Comparison of ENCODE assay signal across 10 mouse cellular contexts in genomic region chr3:107792736-107793135, GRCm38 (mm10). TPM values are rescaled to one million over a fixed set of nuclear protein-coding genes. Genes with fewer than 3 reads are reported as not detected.
A peak's percentile ranks its signal among the peaks of the same experiment; 100 is the strongest.
DNase-seq lines count a peak whose midpoint lies in the region; ATAC-seq and TF ChIP-seq lines count a peak whose summit lies in the region.
"Had no signal": no experiment of that assay in that cellular context is flagged by ENCODE, and none has a peak within 500 bp of the region (broad histone marks: within the 10 kb centered on the region; RNA-seq: fewer than 3 reads in every experiment).

No protein-coding gene starts in this region.

- H3K9ac ChIP-seq in kidney, embryonic 14.5 days (ENCODE audit: low read depth, low read length): no peak overlapping the region
- no peak overlapping the region for H3K9ac ChIP-seq in hindbrain, postnatal 0 days (replicated peaks; ENCODE audit: low read length)
- H3K9ac ChIP-seq: liver, embryonic 12.5 days had no signal

- H3K4me3 ChIP-seq in gastrocnemius, adult 2 months: no peak overlapping the region
- H3K4me3 ChIP-seq in kidney, embryonic 14.5 days (ENCODE audit: low read length): no peak overlapping the region
- H3K4me3 ChIP-seq in hindbrain, postnatal 0 days (ENCODE audit: low read length): no peak overlapping the region
- H3K4me3 ChIP-seq: liver, embryonic 12.5 days had no signal

- no peak for ATAC-seq in kidney, embryonic 14.5 days (ENCODE audit: low FRiP score, low TSS enrichment)
- ATAC-seq in hindbrain, postnatal 0 days: no peak
- ATAC-seq: liver, embryonic 12.5 days had no signal

- DNase-seq in gastrocnemius, adult 2 months: no peak
- no peak for DNase-seq in gastrocnemius, postnatal 25 days
- DNase-seq in kidney, postnatal 10 days: no peak
- DNase-seq in NIH3T3 (ENCODE audit: low read depth): peak; percentile 60
- no peak for DNase-seq in hindbrain, postnatal 0 days (ENCODE audit: low spot score)
- DNase-seq in urinary bladder, postnatal 36 days (ENCODE audit: low spot score in 2 of 2): no peak
- DNase-seq in urinary bladder, adult 18-20 months (ENCODE audit: low spot score in 2 of 2): no peak
- DNase-seq: cerebellum, adult 11-12 months had no signal

- intact Hi-C loops in gastrocnemius, adult 2 months (cut with DNase I): no loop called here

- no peak for TF ChIP-seq CTCF in gastrocnemius, adult 2 months (IDR thresholded peaks at IDR 0.05)
- no peak for TF ChIP-seq CTCF in hindbrain, postnatal 0 days (IDR thresholded peaks at IDR 0.05; ENCODE audit: low read depth)

- H3K4me2 ChIP-seq in kidney, embryonic 14.5 days (replicated peaks; ENCODE audit: low read depth, low read length): no peak overlapping the region
- H3K4me2 ChIP-seq in hindbrain, postnatal 0 days (ENCODE audit: low read depth, low read length): no peak overlapping the region
- H3K4me2 ChIP-seq: liver, embryonic 12.5 days had no signal

- WGBS in kidney, embryonic 14.5 days: 91% methylated on average over 5 of the region's 5 CpGs
- 86% methylated on average over 5 of the region's 5 CpGs for WGBS in hindbrain, postnatal 0 days

- peaks cover 21% of the 10 kb centered on the region for H3K4me1 ChIP-seq in kidney, embryonic 14.5 days (ENCODE audit: control insufficient read depth, insufficient read depth, low read length)
- peaks cover 13% of the 10 kb centered on the region for H3K4me1 ChIP-seq in hindbrain, postnatal 0 days (ENCODE audit: insufficient read depth, low read length)

- no peaks in the 10 kb centered on the region for H3K27me3 ChIP-seq in kidney, embryonic 14.5 days (ENCODE audit: control insufficient read depth, insufficient read depth, low read length)
- H3K27me3 ChIP-seq in hindbrain, postnatal 0 days (ENCODE audit: insufficient read depth, low read length): no peaks in the 10 kb centered on the region

- peak overlapping the region; percentile 84 for H3K27ac ChIP-seq in gastrocnemius, adult 2 months
- H3K27ac ChIP-seq in kidney, embryonic 14.5 days (ENCODE audit: low read depth, low read length): peak overlapping the region; percentile 85
- peak overlapping the region; percentile 52; the same call in 1 of the 2 replicates for H3K27ac ChIP-seq in hindbrain, postnatal 0 days

- no peaks in the 10 kb centered on the region for H3K36me3 ChIP-seq in kidney, embryonic 14.5 days (ENCODE audit: control insufficient read depth, insufficient read depth, low read length)
- H3K36me3 ChIP-seq in hindbrain, postnatal 0 days (ENCODE audit: insufficient read depth, low read length): no peaks in the 10 kb centered on the region
- H3K36me3 ChIP-seq: liver, embryonic 12.5 days had no signal

- H3K9me3 ChIP-seq in kidney, embryonic 14.5 days (ENCODE audit: control insufficient read depth, low read length): no peaks in the 10 kb centered on the region
- H3K9me3 ChIP-seq in hindbrain, postnatal 0 days (ENCODE audit: low read length): no peaks in the 10 kb centered on the region
- H3K9me3 ChIP-seq: liver, embryonic 12.5 days had no signal

RNA-seq across cellular contexts. Expression of gene Csf1, which starts 32.5 kb away (rescaled TPM):
- 1 to 10 TPM; 7.9 to 8.5 TPM for total RNA-seq in gastrocnemius, adult 2 months (2021)
- total RNA-seq in gastrocnemius, postnatal 25 days (2021): 10 to 100 TPM in 1 of 2 experiments, 1 to 10 TPM in 1; 9.5 to 10.6 TPM
- polyA plus RNA-seq in kidney, embryonic 14.5 days (2014; fragmentation: Nextera tagmentation; extraction: Ambion mirVana): 3.9 and 8.5 TPM in 2 replicates
- 13.1 and 15.1 TPM in 2 replicates for total RNA-seq in hindbrain, postnatal 0 days (2014; rRNA removed)
- polyA plus RNA-seq in hindbrain, postnatal 0 days (2015; fragmentation: Nextera tagmentation; extraction: Ambion mirVana): 11.2 and 12.1 TPM in 2 replicates
